Mouse (Mus musculus): Measurements from ENCODE around the gene Prcd. TPM values are rescaled to one million over a fixed set of nuclear protein-coding genes. Genes with fewer than 3 reads are reported as not detected.
A peak's percentile ranks its signal among the peaks of the same experiment; 100 is the strongest.
"Not testable (repeated sequence)": the region's sequence is repeated elsewhere in the genome, so short reads cannot be mapped to it uniquely, and the experiment has no call there.

The Prcd gene
- polyA plus RNA-seq, 1 experiment from 2014 or later = 0.25 TPM

- H3K27ac ChIP-seq = peak overlapping the region; percentile 83
- peaks cover 55% of the 10 kb centered on the region for H3K27me3 ChIP-seq (ENCODE audit: low read depth, poor library complexity, severe bottlenecking)
- H3K4me1 ChIP-seq = peaks cover 74% of the 10 kb centered on the region
- H3K36me3 ChIP-seq = no peaks in the 10 kb centered on the region
- peak overlapping the region; percentile 43 for H3K4me3 ChIP-seq
- peak; percentile 90 for DNase-seq (ENCODE audit: low spot score)
- H3K9me3 ChIP-seq (replicated peaks) = no peaks in the 10 kb centered on the region
- WGBS = 12% methylated on average over 22 of the region's 22 CpGs
Measured at GRCm38 (mm10) chr11:116657311-116658223, 4.2 kb downstream of the Prcd start.

- Histone ChIP-seq H3K9me3 (replicated peaks) (no peaks in the 10 kb centered on the region), H3K36me3 (no peaks in the 10 kb centered on the region), H3K27ac (peak overlapping the region; percentile 83), H3K4me1 (peaks cover 74% of the 10 kb centered on the region), H3K4me3 (peak overlapping the region; percentile 43; the same call in 1 of the 2 replicates), H3K27me3 (ENCODE audit: low read depth, poor library complexity, severe bottlenecking) (peaks cover 55% of the 10 kb centered on the region)
- 70% methylated on average over 10 of the region's 10 CpGs for WGBS
- no peak for DNase-seq (ENCODE audit: low spot score)
Measured at GRCm38 (mm10) chr11:116658238-116658637, 4.9 kb downstream of the Prcd start.

- Histone ChIP-seq H3K4me3 (no peak overlapping the region), H3K36me3 (no peaks in the 10 kb centered on the region), H3K4me1 (peaks cover 74% of the 10 kb centered on the region), H3K9me3 (replicated peaks) (no peaks in the 10 kb centered on the region), H3K27ac (peak overlapping the region; percentile 51; the same call in 1 of the 2 replicates), H3K27me3 (ENCODE audit: low read depth, poor library complexity, severe bottlenecking) (peaks cover 55% of the 10 kb centered on the region)
- no peak for DNase-seq (ENCODE audit: low spot score)
- WGBS = 78% methylated on average over 15 of the region's 15 CpGs
Measured at GRCm38 (mm10) chr11:116659027-116659621, 5.8 kb downstream of the Prcd start.

- H3K4me3 ChIP-seq = no peak overlapping the region
- DNase-seq (ENCODE audit: low spot score) = no peak
- no peaks in the 10 kb centered on the region for H3K9me3 ChIP-seq (replicated peaks)
- 87% methylated on average over 9 of the region's 9 CpGs for WGBS
- H3K4me1 ChIP-seq = peaks cover 73% of the 10 kb centered on the region
- no peak overlapping the region for H3K27ac ChIP-seq
- peaks cover 46% of the 10 kb centered on the region for H3K27me3 ChIP-seq (ENCODE audit: low read depth, poor library complexity, severe bottlenecking)
- no peaks in the 10 kb centered on the region for H3K36me3 ChIP-seq
Measured at GRCm38 (mm10) chr11:116660181-116660580, 6.8 kb downstream of the Prcd start.

GRCm38 (mm10) chr11:116661291-116661947 lies 8.1 kb downstream of the Prcd start:
- Histone ChIP-seq H3K9me3 (replicated peaks) (no peaks in the 10 kb centered on the region), H3K4me3 (peak overlapping the region; percentile 8; the same call in 1 of the 2 replicates), H3K27me3 (ENCODE audit: low read depth, poor library complexity, severe bottlenecking) (peaks cover 35% of the 10 kb centered on the region), H3K27ac (peak overlapping the region; percentile 63; the same call in 1 of the 2 replicates), H3K4me1 (peaks cover 78% of the 10 kb centered on the region), H3K36me3 (no peaks in the 10 kb centered on the region)
- no peak for DNase-seq (ENCODE audit: low spot score)
- 25% methylated on average over 13 of the region's 13 CpGs for WGBS

GRCm38 (mm10) chr11:116661948-116662377 lies 8.6 kb downstream of the Prcd start:
- peaks cover 34% of the 10 kb centered on the region for H3K27me3 ChIP-seq (ENCODE audit: low read depth, poor library complexity, severe bottlenecking)
- WGBS = 58% methylated on average over 8 of the region's 8 CpGs
- H3K27ac ChIP-seq = peak overlapping the region; percentile 63; the same call in 1 of the 2 replicates
- no peak overlapping the region for H3K4me3 ChIP-seq
- no peaks in the 10 kb centered on the region for H3K36me3 ChIP-seq
- H3K9me3 ChIP-seq (replicated peaks) = no peaks in the 10 kb centered on the region
- DNase-seq (ENCODE audit: low spot score) = no peak
- peaks cover 73% of the 10 kb centered on the region for H3K4me1 ChIP-seq

GRCm38 (mm10) chr11:116665289-116665688 lies 12.0 kb downstream of the Prcd start:
- Histone ChIP-seq H3K36me3 (no peaks in the 10 kb centered on the region), H3K4me1 (peaks cover 66% of the 10 kb centered on the region)

GRCm38 (mm10) chr11:116666566-116666965 lies 13.2 kb downstream of the Prcd start:
- no peak overlapping the region; the same call in 1 of the 2 replicates for H3K27ac ChIP-seq
- H3K27me3 ChIP-seq (ENCODE audit: low read depth, poor library complexity, severe bottlenecking) = peaks cover 36% of the 10 kb centered on the region
- 72% methylated on average over 9 of the region's 9 CpGs for WGBS
- DNase-seq (ENCODE audit: low spot score) = no peak
- no peaks in the 10 kb centered on the region for H3K36me3 ChIP-seq
- H3K9me3 ChIP-seq (replicated peaks) = no peaks in the 10 kb centered on the region
- peaks cover 66% of the 10 kb centered on the region for H3K4me1 ChIP-seq
- H3K4me3 ChIP-seq = no peak overlapping the region

More at GRCm38 (mm10) chr11:116665289-116665688, 12.0 kb downstream of the Prcd start:
- DNase-seq (ENCODE audit: low spot score) = no peak
- Histone ChIP-seq H3K27me3 (ENCODE audit: low read depth, poor library complexity, severe bottlenecking) (peaks cover 43% of the 10 kb centered on the region), H3K27ac (no peak overlapping the region), H3K4me3 (no peak overlapping the region), H3K9me3 (replicated peaks) (no peaks in the 10 kb centered on the region)
- 75% methylated on average over 10 of the region's 10 CpGs for WGBS

- not testable (repeated sequence) for H3K9me3 ChIP-seq (replicated peaks); H3K4me3 ChIP-seq; DNase-seq (ENCODE audit: low spot score); H3K27ac ChIP-seq; H3K36me3 ChIP-seq
- H3K27me3 ChIP-seq (ENCODE audit: low read depth, poor library complexity, severe bottlenecking) = peaks cover 31% of the 10 kb centered on the region
- WGBS = 80% methylated on average over 3 of the region's 5 CpGs
- H3K4me1 ChIP-seq = peaks cover 61% of the 10 kb centered on the region
Measured at GRCm38 (mm10) chr11:116667012-116667411, 13.7 kb downstream of the Prcd start.

GRCm38 (mm10) chr11:116667930-116668329 lies 14.6 kb downstream of the Prcd start:
- no peak overlapping the region for H3K4me3 ChIP-seq
- DNase-seq (ENCODE audit: low spot score) = no peak
- H3K27ac ChIP-seq = no peak overlapping the region
- 86% methylated on average over 8 of the region's 8 CpGs for WGBS
- peaks cover 22% of the 10 kb centered on the region for H3K27me3 ChIP-seq (ENCODE audit: low read depth, poor library complexity, severe bottlenecking)
- peaks cover 61% of the 10 kb centered on the region for H3K4me1 ChIP-seq
- peaks cover 5% of the 10 kb centered on the region for H3K36me3 ChIP-seq
- no peaks in the 10 kb centered on the region for H3K9me3 ChIP-seq (replicated peaks)

- Histone ChIP-seq H3K4me1 (peaks cover 61% of the 10 kb centered on the region), H3K9me3 (replicated peaks) (no peaks in the 10 kb centered on the region), H3K27ac (peak overlapping the region; percentile 72), H3K27me3 (ENCODE audit: low read depth, poor library complexity, severe bottlenecking) (peaks cover 17% of the 10 kb centered on the region), H3K4me3 (no peak overlapping the region), H3K36me3 (peaks cover 10% of the 10 kb centered on the region)
- 84% methylated on average over 10 of the region's 10 CpGs for WGBS
- DNase-seq (ENCODE audit: low spot score) = no peak
Measured at GRCm38 (mm10) chr11:116668381-116668825, 15.1 kb downstream of the Prcd start.

GRCm38 (mm10) chr11:116668839-116669238 lies 15.5 kb downstream of the Prcd start:
- no peak overlapping the region for H3K4me3 ChIP-seq
- peaks cover 14% of the 10 kb centered on the region for H3K36me3 ChIP-seq
- H3K27me3 ChIP-seq (ENCODE audit: low read depth, poor library complexity, severe bottlenecking) = peaks cover 13% of the 10 kb centered on the region
- WGBS = 33% methylated on average over 7 of the region's 7 CpGs
- DNase-seq (ENCODE audit: low spot score) = no peak
- H3K27ac ChIP-seq = peak overlapping the region; percentile 72
- H3K4me1 ChIP-seq = peaks cover 58% of the 10 kb centered on the region
- H3K9me3 ChIP-seq (replicated peaks) = no peaks in the 10 kb centered on the region

All from limb, embryonic 10.5 days (tissue).